Mouse (Mus musculus) MEL-GATA-1-ER (cell line): ENCODE measurements around the gene Gm20661.
A peak's percentile ranks its signal among the peaks of the same experiment; 100 is the strongest.

Experiments
- DNase-seq: peaks from one replicate; pipeline ENCODE4 v3.0.0-alpha.2; 2012; ENCODE audit warnings: low read depth; ENCODE audit errors: extremely low read depth

Gm20661 gene

DNA sequence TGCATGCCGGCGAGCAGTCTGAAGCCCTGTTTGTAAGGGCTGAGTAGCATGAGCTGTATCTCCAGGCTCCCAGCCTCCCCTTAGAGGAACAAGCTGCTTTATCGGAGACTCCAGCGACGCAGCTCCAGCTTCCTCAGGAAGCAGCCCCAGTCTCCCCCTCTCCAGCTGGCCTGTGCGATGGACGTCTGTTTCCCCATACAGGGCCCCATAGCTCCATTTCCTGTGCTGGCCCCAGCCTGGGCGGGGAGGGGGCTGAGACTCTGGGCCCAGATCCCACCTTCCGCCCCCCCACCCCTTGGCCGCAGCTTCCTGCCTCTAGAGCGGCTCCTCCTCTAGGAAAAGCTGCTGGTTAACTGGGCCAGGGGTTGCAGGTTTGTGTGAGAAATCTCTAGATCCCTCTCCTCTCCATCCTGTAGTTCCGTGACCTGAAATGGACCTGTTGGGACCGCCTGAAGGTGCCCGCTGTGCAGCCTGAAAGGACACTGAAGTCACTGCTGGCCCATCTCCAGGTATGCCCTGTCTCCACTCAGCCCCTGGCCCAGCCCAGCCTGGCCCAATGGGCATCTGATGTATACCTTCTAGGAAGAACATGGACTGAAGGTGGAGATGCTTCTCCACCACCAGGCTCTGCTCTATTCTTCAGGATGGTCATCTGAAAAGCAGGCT is at the start of gene Gm20661:
Gene Gm20661, plus strand, starts transcription at position 378 of the 666 bp plus-strand sequence.
- peak; percentile 98 for DNase-seq

DNA sequence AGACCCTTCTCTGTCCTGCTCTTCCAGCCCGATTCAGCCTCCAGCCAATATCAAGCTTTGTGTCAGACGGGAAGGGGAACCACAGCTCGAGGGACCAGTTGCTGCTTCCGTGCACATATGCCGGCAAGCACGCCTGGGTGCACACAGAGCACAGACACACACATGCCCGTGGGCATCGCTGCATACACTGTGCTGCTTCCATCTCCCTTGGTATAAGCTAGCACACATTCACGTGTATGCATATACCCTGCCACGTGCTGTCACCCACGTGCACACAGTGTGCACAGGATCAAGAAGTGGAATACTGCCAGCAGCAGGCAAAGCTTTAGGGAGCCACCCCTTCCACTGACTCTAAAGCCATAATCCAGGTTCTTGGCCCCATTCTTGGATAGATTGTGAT is 48.7 kb upstream of the Gm20661 start:
- DNase-seq: no peak

DNA sequence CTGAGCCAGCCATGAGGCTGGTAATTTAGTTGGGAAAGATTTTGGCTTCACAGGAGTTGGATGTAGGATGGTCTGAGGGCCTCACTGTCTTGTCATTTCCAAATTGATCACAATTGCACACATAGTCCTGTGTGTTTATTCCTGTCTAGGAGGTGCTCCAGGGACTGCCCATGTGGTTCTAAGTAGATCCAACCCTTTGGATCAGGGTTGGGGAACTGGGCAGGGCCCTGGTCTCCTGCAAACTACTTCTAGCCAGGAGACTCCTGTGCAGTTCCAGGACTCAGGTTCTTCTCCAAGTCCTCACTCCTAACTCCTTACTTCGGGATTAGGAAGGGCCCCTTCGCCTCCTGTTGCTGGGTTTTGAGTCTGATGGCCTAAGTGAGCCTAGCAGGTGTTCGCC is 47.5 kb upstream of the Gm20661 start, which contains the start of gene Camkv:
Gene Camkv, plus strand, starts transcription at position 301 of the 400 bp plus-strand sequence.
- DNase-seq: no peak

DNA sequence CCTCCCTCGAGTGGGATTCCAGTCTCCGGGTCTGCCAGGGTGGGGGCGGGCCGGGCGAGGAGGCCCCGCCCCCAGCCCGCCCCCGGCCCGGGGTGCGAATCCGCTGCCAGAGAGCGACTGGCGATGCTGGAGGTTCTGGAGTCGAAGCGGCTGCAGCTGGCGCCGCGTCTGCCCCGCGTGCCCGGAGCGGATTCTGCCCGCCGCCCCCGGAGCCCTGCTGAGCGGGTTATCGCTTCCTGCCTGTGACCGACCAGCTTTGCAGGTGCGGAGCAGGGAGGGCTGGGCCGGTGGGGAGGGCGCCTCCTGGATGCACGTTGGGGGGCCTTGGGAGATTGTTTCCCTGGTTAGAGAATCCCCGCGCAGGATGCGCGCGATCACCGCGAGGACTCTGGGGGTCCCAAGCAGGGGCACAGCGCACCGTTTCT is 47.1 kb upstream of the Gm20661 start:
- DNase-seq: no peak

DNA sequence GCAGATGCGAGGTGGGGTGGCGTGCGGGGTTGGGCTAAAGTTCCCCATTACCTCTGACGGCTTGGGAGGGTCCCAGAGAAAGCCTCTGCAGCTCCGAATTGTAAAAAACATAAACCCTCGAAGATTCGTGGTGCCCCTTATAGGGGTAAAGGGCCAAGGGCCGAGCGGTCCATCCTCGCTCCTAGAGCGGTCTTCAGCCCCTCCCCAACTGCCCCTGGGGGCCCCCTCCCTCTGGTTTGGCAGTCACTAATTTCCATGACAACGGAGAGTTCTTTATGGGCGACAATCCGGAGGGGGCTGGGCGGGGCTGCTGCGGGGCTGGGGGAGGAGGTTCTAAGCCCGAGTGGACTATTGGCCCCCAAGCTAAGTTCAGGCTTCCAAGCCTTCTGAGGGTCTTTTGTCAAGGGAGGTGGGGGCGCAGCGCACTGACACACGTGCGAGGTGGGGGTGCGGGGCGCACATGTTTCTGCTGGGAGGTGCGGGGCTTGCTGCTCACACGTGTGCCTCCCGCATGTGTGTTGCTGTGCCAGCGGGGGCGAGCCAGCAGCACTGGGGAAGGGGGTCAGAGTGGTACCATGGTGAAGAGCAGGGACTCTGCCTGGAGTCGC is 46.5 kb upstream of the Gm20661 start:
- no peak for DNase-seq

DNA sequence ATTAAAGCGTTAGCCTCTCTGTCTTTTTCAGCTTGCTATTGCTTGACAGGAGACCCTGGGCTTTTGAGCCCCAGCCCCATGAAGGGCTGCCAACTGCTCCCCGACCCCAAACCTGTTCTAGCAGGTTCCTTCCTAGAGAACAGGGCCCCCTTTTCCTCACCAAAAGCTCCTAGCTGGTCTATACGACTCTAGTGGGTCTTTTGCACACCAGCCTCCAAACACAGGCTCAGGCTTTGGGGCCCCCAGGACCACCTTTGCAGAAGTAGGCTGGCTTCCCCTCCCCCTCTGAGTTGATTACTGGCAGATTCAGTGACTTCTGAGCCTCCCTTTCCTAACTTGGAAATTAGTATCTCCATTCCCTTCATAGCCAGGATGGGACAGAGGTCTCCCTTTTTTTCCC is 46.0 kb upstream of the Gm20661 start:
- no peak for DNase-seq

DNA sequence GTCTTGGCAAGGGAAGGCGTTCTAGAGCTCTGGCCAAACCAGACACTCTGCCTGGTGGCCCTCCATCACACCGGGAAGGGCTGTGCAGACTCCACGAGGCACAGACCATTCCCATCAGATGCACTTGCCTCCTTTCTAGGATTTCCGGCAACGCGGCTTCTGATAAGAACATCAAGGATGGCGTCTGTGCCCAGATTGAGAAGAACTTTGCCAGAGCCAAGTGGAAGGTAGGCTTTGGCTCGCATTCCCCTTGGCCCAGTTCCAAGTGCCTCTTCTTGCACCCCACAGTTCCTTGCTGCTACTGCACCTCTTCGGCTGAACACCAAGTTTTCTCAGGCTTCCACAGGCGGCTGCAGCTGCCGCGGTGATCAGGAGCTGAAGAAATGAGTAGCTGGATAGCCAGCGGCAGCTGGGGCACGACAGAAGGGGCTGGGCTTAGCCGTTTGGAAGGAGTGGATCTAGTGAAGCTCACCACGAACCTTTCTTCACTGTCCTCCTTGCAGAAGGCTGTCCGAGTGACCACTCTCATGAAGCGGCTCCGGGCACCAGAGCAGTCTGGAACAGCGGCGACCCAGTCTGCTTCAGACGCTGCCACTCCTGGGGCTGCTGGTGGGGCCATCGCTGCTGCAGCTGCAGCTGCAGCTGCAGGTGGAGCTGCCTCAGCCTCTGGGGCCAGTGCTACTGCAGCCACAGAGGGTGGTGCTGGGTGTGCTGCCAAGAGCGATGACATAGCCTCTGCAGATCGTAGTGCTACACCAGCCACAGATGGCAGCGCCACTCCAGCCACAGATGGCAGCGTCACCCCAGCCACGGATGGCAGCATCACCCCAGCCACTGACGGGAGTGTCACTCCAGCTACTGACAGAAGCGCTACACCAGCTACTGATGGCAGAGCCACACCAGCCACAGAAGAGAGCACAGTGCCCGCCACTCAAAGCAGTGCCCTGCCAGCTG is 35.3 kb upstream of the Gm20661 start:
- DNase-seq: no peak

DNA sequence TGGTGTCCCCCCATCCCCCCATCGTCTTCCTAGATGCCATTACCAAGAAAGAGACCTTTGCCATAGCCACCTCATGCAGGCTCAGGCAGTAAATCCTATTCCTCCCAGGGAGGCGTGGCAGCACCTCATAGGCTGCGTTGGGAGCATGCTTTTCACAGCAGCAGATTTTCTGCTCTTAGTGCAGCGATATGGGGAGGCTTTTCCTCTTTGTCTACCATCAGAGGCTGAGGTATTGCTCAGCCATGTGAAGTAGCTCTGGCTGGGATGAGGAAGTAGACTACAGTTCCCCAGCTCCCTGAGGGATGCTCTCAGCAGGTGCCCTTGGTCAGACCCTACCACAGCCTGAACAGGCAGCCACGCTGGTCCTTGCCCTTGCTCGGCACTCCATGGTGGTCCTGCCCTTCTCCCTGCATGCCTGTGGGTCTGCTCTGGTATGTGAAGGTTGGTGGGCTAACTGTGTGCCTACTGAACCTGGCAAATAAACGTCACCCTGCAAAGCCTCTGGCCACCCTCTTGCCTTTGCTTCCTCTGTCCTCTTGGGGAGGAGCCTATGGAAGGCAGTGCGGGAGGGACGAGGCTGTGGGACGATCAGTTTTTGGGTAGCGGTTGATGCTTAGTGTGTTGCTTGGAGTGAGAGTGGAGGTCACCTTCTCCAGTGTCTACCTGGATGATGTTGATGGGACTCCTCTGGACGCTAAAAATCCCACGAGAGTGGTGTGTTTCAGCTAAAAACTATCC is 33.5 kb upstream of the Gm20661 start:
- no peak for DNase-seq

DNA sequence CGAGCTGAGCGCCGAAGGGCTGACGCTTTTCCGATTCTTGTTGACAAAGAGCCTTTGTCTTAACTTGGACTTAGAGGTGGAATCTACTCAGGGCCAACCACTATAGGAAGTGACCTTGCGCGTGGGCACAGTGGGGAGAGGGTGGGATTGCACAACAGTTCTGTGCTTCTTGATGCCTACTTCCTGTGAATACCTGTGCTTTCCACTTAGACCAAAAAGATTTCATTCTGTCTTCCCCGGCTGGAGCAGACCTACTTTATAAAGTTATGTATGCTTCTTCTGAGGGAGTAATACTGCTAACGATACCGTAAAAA is 33.0 kb upstream of the Gm20661 start, which contains the start of gene Traip:
Gene Traip, plus strand, starts transcription at position 215 of the 314 bp plus-strand sequence.
- no peak for DNase-seq

DNA sequence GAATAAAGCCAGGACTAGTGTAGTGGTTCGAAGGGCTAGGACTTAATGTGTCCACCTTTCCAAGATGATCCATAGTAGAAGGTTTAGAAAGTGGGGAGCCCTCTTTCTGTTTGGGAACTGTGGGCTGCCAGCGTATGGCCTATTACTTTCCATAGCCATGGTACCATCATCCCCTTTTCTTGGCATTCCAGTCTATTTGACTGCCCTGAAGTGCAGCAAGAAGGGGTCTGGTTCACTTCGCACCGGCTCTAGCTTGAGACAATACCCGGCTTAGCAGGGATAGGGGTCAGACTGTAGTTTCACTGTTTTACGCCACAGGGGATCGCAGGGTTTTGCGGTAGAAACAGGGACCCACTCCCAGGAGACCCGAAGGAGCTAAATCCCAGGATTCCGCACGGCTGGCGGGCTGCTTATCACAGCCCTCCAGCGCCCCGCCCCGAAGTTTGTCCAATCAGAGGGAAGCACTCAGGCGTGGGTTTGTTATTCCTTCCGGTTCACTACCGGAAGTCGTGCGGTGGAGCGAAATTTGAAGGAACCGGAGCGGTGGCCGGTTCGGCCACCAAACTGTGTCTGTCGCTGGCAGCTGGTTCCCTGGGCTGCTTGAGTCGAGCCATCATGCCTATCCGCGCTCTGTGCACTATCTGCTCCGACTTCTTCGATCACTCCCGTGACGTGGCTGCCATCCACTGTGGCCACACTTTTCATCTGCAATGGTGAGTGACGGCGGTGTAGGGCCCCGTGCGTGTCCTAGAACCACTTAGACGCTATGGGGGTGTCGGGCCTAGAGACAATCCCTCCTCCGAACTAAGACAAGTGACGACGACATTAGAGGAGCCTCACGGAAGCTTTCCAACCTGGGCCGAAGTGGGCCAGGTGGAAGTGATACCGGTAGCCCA is 32.1 kb upstream of the Gm20661 start:
- peak; percentile 79 for DNase-seq

DNA sequence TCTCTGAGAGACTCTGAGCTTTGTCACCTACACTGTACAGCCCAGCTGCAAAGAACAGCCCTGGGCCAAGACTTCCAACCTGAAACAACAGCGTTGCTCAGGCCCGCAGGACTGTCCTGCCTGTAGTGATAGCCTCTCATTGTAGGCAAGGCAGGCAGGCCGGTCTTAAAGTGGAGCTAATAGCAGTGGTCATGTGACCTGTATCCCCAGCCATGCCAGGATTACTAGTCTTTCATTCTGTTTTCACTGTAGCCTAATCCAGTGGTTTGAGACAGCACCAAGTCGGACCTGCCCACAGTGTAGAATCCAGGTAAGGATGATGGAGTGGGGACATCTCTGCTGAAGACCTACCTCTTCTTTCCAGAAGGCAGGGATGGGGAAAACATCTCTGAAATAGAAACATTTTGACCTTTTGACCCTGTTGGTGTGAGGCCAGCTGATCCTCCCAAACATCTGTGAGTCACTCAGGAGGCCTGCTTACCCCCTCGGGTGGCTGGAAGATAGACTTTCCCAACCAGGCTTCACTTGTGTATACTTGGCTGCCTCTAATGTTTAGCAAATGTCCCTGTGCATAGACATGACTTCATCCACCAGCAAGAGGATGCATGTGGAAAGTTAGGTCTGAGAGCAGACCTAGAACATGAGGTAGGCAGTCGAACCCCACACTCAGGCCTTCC is 27.1 kb upstream of the Gm20661 start:
- DNase-seq: no peak

DNA sequence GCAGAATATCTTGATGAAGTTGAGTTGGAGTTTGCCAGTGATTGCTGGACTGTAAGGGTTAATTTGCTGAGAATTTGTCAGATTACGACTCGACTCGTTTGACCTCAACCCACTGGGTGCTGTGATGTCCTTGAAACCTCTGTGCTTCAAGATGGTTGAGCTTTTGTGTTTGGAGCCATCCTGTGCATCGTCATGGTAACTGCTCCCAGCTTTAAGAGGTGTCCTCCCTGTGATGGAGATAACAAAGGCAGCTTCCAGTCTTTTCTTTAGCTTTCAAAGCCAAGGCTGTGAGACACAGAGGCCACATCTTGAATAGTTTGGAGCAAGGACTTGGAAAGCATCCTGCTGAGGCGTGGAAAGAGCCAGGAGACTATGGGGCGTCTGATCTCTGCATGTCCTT is 25.7 kb upstream of the Gm20661 start:
- DNase-seq: no peak

DNA sequence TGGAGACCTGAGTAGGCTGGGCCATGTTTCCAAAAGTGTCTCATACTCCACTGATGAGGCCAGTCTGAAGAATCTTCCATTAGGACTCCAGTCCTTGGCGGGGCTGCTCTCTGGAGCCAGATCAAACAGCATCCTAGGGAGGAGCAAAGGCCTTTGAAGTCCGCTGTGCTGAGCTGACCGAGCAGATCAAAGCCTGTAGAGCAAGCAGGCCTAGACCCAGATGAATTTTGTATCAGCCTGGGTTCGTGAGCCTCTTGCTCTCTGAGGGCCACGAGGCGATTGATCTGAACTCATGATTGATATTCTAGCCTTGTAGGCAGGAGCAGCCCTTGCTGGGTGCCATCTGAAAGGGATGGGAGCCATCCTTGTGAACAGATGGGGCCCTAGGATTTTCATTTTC is 23.0 kb upstream of the Gm20661 start:
- no peak for DNase-seq

DNA sequence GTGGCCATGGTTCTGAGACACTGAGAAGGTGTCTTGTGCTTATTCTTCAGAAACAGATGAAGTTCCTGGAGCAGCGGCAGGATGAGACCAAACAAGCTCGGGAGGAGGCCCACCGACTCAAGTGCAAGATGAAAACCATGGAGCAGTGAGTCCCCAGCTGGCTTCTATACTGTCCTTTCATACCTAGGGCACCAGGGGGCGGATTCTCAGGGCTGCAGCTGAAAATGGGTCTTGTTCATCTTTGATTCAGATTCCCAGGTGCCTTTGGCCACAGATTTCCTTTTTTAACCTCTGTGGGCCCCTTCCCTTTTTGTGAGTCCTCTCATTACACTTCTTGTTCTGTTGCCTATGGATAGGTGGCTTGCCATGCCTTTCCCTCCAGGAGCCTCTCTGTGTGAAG is 21.9 kb upstream of the Gm20661 start:
- DNase-seq: no peak

DNA sequence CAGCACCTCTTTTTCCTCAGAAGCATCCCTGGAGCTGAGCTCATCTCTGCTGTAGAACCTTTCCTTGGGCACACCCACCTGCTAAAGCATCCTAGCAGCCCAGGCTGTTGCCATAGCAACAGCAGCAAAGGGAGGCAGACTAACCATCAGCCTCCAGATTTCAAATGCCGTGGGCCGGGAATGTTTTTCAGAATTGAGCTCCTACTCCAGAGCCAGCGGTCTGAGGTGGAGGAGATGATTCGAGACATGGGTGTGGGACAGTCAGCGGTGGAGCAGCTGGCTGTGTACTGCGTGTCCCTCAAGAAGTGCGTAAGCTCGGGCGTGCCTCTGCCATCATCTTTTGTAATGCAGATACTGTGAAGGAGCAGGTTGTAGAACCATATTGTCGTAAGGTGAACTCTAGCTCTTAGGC is 21.5 kb upstream of the Gm20661 start:
- DNase-seq: no peak

DNA sequence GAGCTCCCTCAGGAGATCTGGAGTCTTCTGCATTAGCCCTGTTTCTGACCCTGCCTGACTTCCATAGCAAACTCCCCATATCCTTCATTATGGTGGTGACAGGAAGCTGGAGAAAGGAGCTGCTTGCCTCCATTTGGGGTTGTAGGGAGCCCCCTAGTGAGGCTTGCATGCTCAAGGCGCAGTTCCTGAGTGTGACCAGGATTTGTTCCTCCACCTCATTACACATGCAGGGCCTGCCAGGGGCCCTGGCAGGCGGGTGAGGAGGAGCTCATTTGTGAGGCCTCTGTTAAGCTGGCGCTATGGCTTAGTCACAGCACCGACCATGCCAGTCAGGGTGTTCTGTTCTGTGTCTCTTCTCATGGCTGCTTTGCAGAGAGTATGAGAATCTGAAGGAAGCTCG is 21.0 kb upstream of the Gm20661 start:
- no peak for DNase-seq

DNA sequence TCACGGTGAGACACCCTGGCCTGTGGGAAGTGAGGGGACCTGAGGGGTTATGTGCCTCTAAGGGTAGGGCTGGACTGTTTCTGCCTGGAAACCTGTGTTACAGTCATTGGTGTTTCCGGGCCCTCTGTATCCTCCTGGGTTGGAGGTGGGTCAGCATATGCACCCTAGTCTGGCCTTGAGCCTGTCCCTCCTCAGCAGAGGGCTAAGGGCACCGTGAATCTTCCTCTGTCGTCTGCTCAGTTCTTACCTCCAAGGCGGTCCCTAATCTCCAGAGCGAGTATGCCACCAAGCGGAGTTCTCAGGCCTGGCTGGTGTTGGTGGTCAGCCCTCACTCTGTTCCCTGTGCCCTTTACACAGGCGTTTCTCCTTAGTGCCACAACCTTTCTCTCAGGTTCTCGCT is 19.9 kb upstream of the Gm20661 start:
- no peak for DNase-seq

DNA sequence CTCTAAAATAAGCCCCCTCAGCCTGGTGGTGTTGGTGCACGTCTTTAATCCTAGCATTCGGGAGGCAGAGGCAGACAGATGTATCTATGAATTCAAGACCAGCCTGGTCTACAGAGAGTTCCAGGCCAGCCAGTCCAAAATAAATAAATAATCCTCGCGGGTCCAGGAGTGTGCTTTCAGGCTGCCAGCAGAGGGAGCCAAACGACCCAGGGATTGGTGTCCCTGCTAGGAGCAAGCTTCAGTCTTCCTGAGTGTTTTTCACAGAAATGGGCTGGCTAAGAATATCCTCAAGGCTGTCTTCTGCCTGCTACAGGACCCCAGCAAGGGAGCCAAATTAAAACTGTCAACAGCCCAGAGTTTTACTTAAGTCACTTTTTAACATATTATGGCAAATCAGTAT is 19.2 kb upstream of the Gm20661 start:
- DNase-seq: peak; percentile 51

DNA sequence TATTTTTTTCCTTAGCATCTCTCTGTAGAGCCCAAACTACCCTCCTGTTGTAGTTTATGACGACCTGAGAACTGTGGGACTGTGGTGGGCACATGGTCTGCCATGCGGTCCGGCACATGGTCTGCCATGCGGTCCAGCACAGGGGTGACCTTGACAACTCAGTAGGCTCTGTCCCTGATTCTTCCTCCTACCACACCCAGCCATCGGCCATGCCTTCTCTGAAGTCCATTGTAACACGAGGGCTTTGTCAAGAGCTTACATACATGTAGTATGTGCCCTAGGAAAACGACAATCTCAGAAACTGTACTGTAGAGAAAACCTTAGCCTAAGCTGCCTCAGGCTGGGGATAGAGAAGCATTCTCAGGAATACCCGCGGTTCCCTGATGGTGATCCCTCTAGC is 18.2 kb upstream of the Gm20661 start:
- no peak for DNase-seq

DNA sequence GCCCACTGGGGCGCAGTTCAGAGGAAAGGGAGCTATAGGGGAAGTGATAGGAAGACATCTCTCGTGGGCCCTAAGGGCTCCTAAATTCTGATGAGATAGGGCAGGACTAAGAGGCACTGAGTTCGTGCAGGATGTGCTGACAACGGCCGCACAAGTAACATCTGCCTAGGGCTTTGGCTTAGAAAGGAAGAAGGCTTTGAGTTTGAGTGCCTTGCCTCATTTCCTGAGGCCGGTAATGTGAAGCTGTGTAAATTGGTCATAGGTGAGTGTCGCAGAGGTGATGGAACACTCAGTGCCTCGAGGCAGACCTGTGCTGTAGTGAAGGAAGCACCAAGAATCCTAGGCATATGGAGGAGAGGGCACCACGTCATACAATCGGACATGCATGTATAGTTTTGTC is 16.2 kb upstream of the Gm20661 start:
- no peak for DNase-seq
